Comparison of ENCODE assay signal across 7 mouse cellular contexts in genomic region chr14:48537795-48538766, GRCm38 (mm10).
DNase-seq lines count a peak whose midpoint lies in the region; TF ChIP-seq lines count a peak whose summit lies in the region.

No protein-coding gene starts in this region.

- H3K4me1 ChIP-seq in bone marrow, adult 2 months (ENCODE audit: control insufficient read depth, insufficient read depth, low read length): no peaks in the 10 kb centered on the region; the same call in 1 of the 2 replicates
- peaks cover 52% of the 10 kb centered on the region for H3K4me1 ChIP-seq in midbrain, embryonic 10.5 days

- H3K27ac ChIP-seq in bone marrow, adult 2 months (ENCODE audit: control insufficient read depth, insufficient read depth, low read depth, low read length, poor library complexity): peak overlapping the region; percentile 85
- H3K27ac ChIP-seq in midbrain, embryonic 10.5 days (replicated peaks): peak overlapping the region; percentile 78

- TF ChIP-seq POLR2A in bone marrow, adult 2 months (IDR thresholded peaks at IDR 0.05; ENCODE audit: borderline replicate concordance, control insufficient read depth, low read depth, low read length): peak; percentile 10; the same call in 1 of the 2 replicates

- no peaks in the 10 kb centered on the region for H3K9me3 ChIP-seq in midbrain, embryonic 10.5 days (replicated peaks)

- H3K36me3 ChIP-seq in midbrain, embryonic 10.5 days: no peaks in the 10 kb centered on the region

- peak overlapping the region; percentile 69 for H3K4me3 ChIP-seq in bone marrow, adult 2 months (replicated peaks; ENCODE audit: control insufficient read depth, low read depth, low read length)
- H3K4me3 ChIP-seq in midbrain, embryonic 10.5 days: no peak overlapping the region

- WGBS in bone marrow, adult 2 months: 56% methylated on average over 14 of the region's 14 CpGs
- WGBS in midbrain, embryonic 10.5 days: 54% methylated on average over 14 of the region's 14 CpGs

- DNase-seq in layer of hippocampus, postnatal 10 days (ENCODE audit: low spot score in 2 of 2): peak; percentile 13 to 25
- no peak for DNase-seq in layer of hippocampus, postnatal 36 days
- peak; percentile 14 for DNase-seq in fibroblast of lung, adult 2 months (ENCODE audit: low read depth)
- peak; percentile 38 for DNase-seq in midbrain, embryonic 10.5 days (ENCODE audit: low spot score)
- DNase-seq in thymus, postnatal 4 days: no peak
- no peak for DNase-seq in layer of hippocampus, adult 9-11 months

- peak; percentile 15; the same call in 1 of the 2 replicates for TF ChIP-seq CTCF in bone marrow, adult 2 months (IDR thresholded peaks at IDR 0.05; ENCODE audit: control insufficient read depth, insufficient read depth, low read length)

- peaks cover 57% of the 10 kb centered on the region for H3K27me3 ChIP-seq in midbrain, embryonic 10.5 days (ENCODE audit: low read depth, poor library complexity, severe bottlenecking)

Comparison
In these comparisons a context has a peak if more than half of its experiments do, and no peak if none do; other contexts are left out.
1. DNase-seq: peak in layer of hippocampus, postnatal 10 days (2 of 2), fibroblast of lung, adult 2 months (single experiment) and midbrain, embryonic 10.5 days (single experiment); none in layer of hippocampus, postnatal 36 days (0 of 2), thymus, postnatal 4 days (single experiment) and layer of hippocampus, adult 9-11 months (single experiment).